Mouse (Mus musculus) thymus, adult 2 months (tissue): ENCODE results near the gene Glp2r. TPM values are rescaled to one million over a fixed set of nuclear protein-coding genes. Genes with fewer than 3 reads are reported as not detected.

Source experiments
- DNase-seq: peaks from one replicate; pipeline ENCODE4 v3.0.0; 2021
- H3K27ac ChIP-seq: fragments of 200-500 bp; 2 replicates; pipeline ENCODE4 v1.5.1; 2012; ENCODE audit warnings: low read length, control low read depth; ENCODE audit not compliant: control insufficient read depth, insufficient read depth
- H3K27me3 ChIP-seq: fragments of 200-500 bp; 2 replicates; pipeline ENCODE4 v1.6.1; 2012; ENCODE audit warnings: mild to moderate bottlenecking, low read length, moderate library complexity, mixed read lengths; ENCODE audit not compliant: control insufficient read depth, insufficient read depth
- H3K36me3 ChIP-seq: fragments of 200-500 bp; 2 replicates; pipeline ENCODE4 v1.6.1; 2012; ENCODE audit warnings: mild to moderate bottlenecking, low read length, moderate library complexity; ENCODE audit not compliant: control insufficient read depth, insufficient read depth
- H3K4me1 ChIP-seq: fragments of 200-500 bp; replicated peaks from 2 replicates; pipeline ENCODE4 v1.6.1; 2012; ENCODE audit warnings: low read length; ENCODE audit not compliant: control insufficient read depth, insufficient read depth
- H3K4me3 ChIP-seq: fragments of 200-500 bp; 2 replicates; pipeline ENCODE4 v1.5.1; 2012; ENCODE audit warnings: mild to moderate bottlenecking, low read length, control low read depth, moderate library complexity; ENCODE audit not compliant: control insufficient read depth, insufficient read depth
- CTCF ChIP-seq: fragments of 200-500 bp; IDR thresholded peaks from 2 replicates; pipeline ENCODE4 v1.5.1; 2012; ENCODE audit warnings: mild to moderate bottlenecking, control low read depth, low read length, moderate library complexity, borderline replicate concordance; ENCODE audit not compliant: control insufficient read depth, poor library complexity, insufficient read depth; ENCODE audit errors: extremely low read depth
- POLR2A ChIP-seq: fragments of 200-500 bp; IDR thresholded peaks from 2 replicates; pipeline ENCODE4 v1.6.1; 2012; ENCODE audit warnings: mild to moderate bottlenecking, low read length, control low read depth, moderate library complexity; ENCODE audit not compliant: control insufficient read depth, poor library complexity, insufficient read depth; ENCODE audit errors: extremely low read depth
- WGBS: fragments of 180-500 bp; shearing (Covaris S2); methylation state at CpG from one replicate; pipeline ENCODE4 v1.1.7; 2018; 5-methylcytosine and 5-hydroxymethylcytosine counted together
- polyA plus RNA-seq: library from polyadenylated mRNA; depleted of rRNA; stranded (reverse); fragments of >200 nt; gene quantifications from 2 replicates; pipeline ENCODE4 v1.2.3, GENCODE M21; 2012

The Glp2r gene
- polyA plus RNA-seq, 1 experiment, result 0.04 TPM

- H3K27ac ChIP-seq, result no peak overlapping the region
- H3K27me3 ChIP-seq, result no peaks in the 10 kb centered on the region
- TF ChIP-seq CTCF (no peak), POLR2A (no peak)
- H3K36me3 ChIP-seq, result no peaks in the 10 kb centered on the region
- DNase-seq, result no peak
- 55% methylated on average over 3 of the region's 3 CpGs for WGBS
- H3K4me1 ChIP-seq, result no peaks in the 10 kb centered on the region
- H3K4me3 ChIP-seq, result no peak overlapping the region
These were observed 36.4 kb downstream of the Glp2r start for GRCm38 (mm10) chr11:67734597-67734996.

GRCm38 (mm10) chr11:67733726-67734125 is 37.2 kb downstream of the Glp2r start:
- Histone ChIP-seq H3K4me3 (no peak overlapping the region), H3K27ac (no peak overlapping the region), H3K4me1 (no peaks in the 10 kb centered on the region), H3K36me3 (no peaks in the 10 kb centered on the region), H3K27me3 (no peaks in the 10 kb centered on the region)
- no peak for DNase-seq
- WGBS, result 71% methylated on average over 1 of the region's 1 CpGs
- TF ChIP-seq POLR2A, result no peak
- TF ChIP-seq CTCF, result no peak

- no peak for DNase-seq
- 90% methylated on average over 2 of the region's 2 CpGs for WGBS
- Histone ChIP-seq H3K36me3 (no peaks in the 10 kb centered on the region), H3K4me3 (no peak overlapping the region), H3K27me3 (no peaks in the 10 kb centered on the region), H3K4me1 (no peaks in the 10 kb centered on the region), H3K27ac (no peak overlapping the region)
- no peak for TF ChIP-seq CTCF
- TF ChIP-seq POLR2A, result no peak
These were observed 39.9 kb downstream of the Glp2r start for GRCm38 (mm10) chr11:67731056-67731455.

GRCm38 (mm10) chr11:67728726-67729125 is 42.2 kb downstream of the Glp2r start:
- Histone ChIP-seq H3K27me3 (no peaks in the 10 kb centered on the region), H3K4me1 (no peaks in the 10 kb centered on the region), H3K4me3 (no peak overlapping the region), H3K36me3 (no peaks in the 10 kb centered on the region), H3K27ac (no peak overlapping the region)
- DNase-seq, result no peak
- TF ChIP-seq POLR2A (no peak), CTCF (no peak)

GRCm38 (mm10) chr11:67727095-67727494 is 43.9 kb downstream of the Glp2r start:
- no peaks in the 10 kb centered on the region for H3K4me1 ChIP-seq
- no peak for DNase-seq
- no peak overlapping the region for H3K4me3 ChIP-seq
- no peaks in the 10 kb centered on the region for H3K36me3 ChIP-seq
- no peak for TF ChIP-seq CTCF
- TF ChIP-seq POLR2A, result no peak
- no peak overlapping the region for H3K27ac ChIP-seq
- no peaks in the 10 kb centered on the region for H3K27me3 ChIP-seq
- 86% methylated on average over 6 of the region's 6 CpGs for WGBS

- no peak overlapping the region for H3K4me3 ChIP-seq
- no peaks in the 10 kb centered on the region for H3K27me3 ChIP-seq
- TF ChIP-seq POLR2A, result no peak
- no peak for TF ChIP-seq CTCF
- no peak for DNase-seq
- no peaks in the 10 kb centered on the region for H3K36me3 ChIP-seq
- no peaks in the 10 kb centered on the region for H3K4me1 ChIP-seq
- 76% methylated on average over 8 of the region's 8 CpGs for WGBS
- no peak overlapping the region for H3K27ac ChIP-seq
These were observed 47.5 kb downstream of the Glp2r start for GRCm38 (mm10) chr11:67723231-67724013.
